Mouse (Mus musculus) stomach, postnatal 0 days (tissue): ENCODE results near the gene Pgf.

Source experiments
- CTCF ChIP-seq: IDR thresholded peaks from 2 replicates; pipeline ENCODE4 v1.5.1; 2016; ENCODE audit warnings: antibody characterized with exemption, low read depth, mild to moderate bottlenecking, moderate library complexity
- EP300 ChIP-seq: optimal IDR thresholded peaks from 2 replicates; pipeline ENCODE3; 2016; ENCODE audit warnings: antibody characterized with exemption

GRCm38 (mm10) chr12:85145630-85146029 is 32.0 kb downstream of the Pgf start:
- TF ChIP-seq EP300 (no peak), CTCF (no peak)
